Mouse (Mus musculus): ENCODE measurements at regions not wholly inside any gene's neighbourhood (a gene's known extent, or its start where the extent isn't known, plus 50 kb on each side); places are given as distances from the start of the nearest gene placed in this dataset.

- no peak for DNase-seq (ENCODE audit: extremely low read depth, insufficient read length, low spot score)
Observed at GRCm38 (mm10) chr13:110665073-110665800, 270.4 kb downstream of the Plk2 start.

- DNase-seq (ENCODE audit: extremely low read depth, insufficient read length, low spot score) = no peak
Observed at GRCm38 (mm10) chr13:110667276-110667956, 272.6 kb downstream of the Plk2 start.

- DNase-seq (ENCODE audit: extremely low read depth, insufficient read length, low spot score) = no peak
Observed at GRCm38 (mm10) chr13:110673536-110673935, 278.7 kb downstream of the Plk2 start.

GRCm38 (mm10) chr13:110683259-110684041 is 288.6 kb downstream of the Plk2 start:
- DNase-seq (ENCODE audit: extremely low read depth, insufficient read length, low spot score) = no peak

GRCm38 (mm10) chr13:110688796-110689195 is 293.9 kb downstream of the Plk2 start:
- no peak for DNase-seq (ENCODE audit: extremely low read depth, insufficient read length, low spot score)

- peak; percentile 46 for DNase-seq (ENCODE audit: extremely low read depth, insufficient read length, low spot score)
Observed at GRCm38 (mm10) chr13:110690501-110691255, 295.8 kb downstream of the Plk2 start.

- no peak for DNase-seq (ENCODE audit: extremely low read depth, insufficient read length, low spot score)
Observed at GRCm38 (mm10) chr13:110692696-110693095, 297.9 kb downstream of the Plk2 start.

- DNase-seq (ENCODE audit: extremely low read depth, insufficient read length, low spot score) = no peak
Observed at GRCm38 (mm10) chr13:110694876-110695275, 300.0 kb downstream of the Plk2 start.

GRCm38 (mm10) chr13:110696549-110696948 is 301.7 kb downstream of the Plk2 start:
- no peak for DNase-seq (ENCODE audit: extremely low read depth, insufficient read length, low spot score)

- DNase-seq (ENCODE audit: extremely low read depth, insufficient read length, low spot score) = no peak
Observed at GRCm38 (mm10) chr13:110704261-110704660, 309.4 kb downstream of the Plk2 start.

GRCm38 (mm10) chr13:110710847-110711246 is 316.0 kb downstream of the Plk2 start:
- DNase-seq (ENCODE audit: extremely low read depth, insufficient read length, low spot score) = no peak

GRCm38 (mm10) chr13:110712527-110712926 is 317.7 kb downstream of the Plk2 start:
- no peak for DNase-seq (ENCODE audit: extremely low read depth, insufficient read length, low spot score)

GRCm38 (mm10) chr13:110722170-110722569 is 327.3 kb downstream of the Plk2 start:
- DNase-seq (ENCODE audit: extremely low read depth, insufficient read length, low spot score) = no peak

GRCm38 (mm10) chr13:110722752-110723151 is 327.9 kb downstream of the Plk2 start:
- DNase-seq (ENCODE audit: extremely low read depth, insufficient read length, low spot score) = no peak

- no peak for DNase-seq (ENCODE audit: extremely low read depth, insufficient read length, low spot score)
Observed at GRCm38 (mm10) chr13:110724836-110725235, 330.0 kb downstream of the Plk2 start.

GRCm38 (mm10) chr13:110725821-110726220 is 331.0 kb downstream of the Plk2 start:
- peak; percentile 37 for DNase-seq (ENCODE audit: extremely low read depth, insufficient read length, low spot score)

GRCm38 (mm10) chr13:110735511-110735910 is 340.7 kb downstream of the Plk2 start:
- DNase-seq (ENCODE audit: extremely low read depth, insufficient read length, low spot score) = peak; percentile 64

GRCm38 (mm10) chr13:110741576-110742206 is 346.8 kb downstream of the Plk2 start:
- DNase-seq (ENCODE audit: extremely low read depth, insufficient read length, low spot score) = peak; percentile 23

GRCm38 (mm10) chr13:110747223-110747868 is 352.5 kb downstream of the Plk2 start:
- no peak for DNase-seq (ENCODE audit: extremely low read depth, insufficient read length, low spot score)

GRCm38 (mm10) chr13:110752746-110753145 is 357.9 kb downstream of the Plk2 start:
- DNase-seq (ENCODE audit: extremely low read depth, insufficient read length, low spot score) = no peak
